Mouse (Mus musculus): ENCODE data around the gene Rarres2.

Gene Rarres2

GRCm38 (mm10) chr6:48578736-48579135, 6.1 kb upstream of the Rarres2 start:
- DNase-seq, result no peak

- no peak for DNase-seq
Observed at GRCm38 (mm10) chr6:48573981-48574380, 1.4 kb upstream of the Rarres2 start.

- no peak for DNase-seq
Observed at GRCm38 (mm10) chr6:48573280-48573679, 691 bp upstream of the Rarres2 start.

- no peak for DNase-seq
Observed at GRCm38 (mm10) chr6:48572014-48572413, 575 bp downstream of the Rarres2 start.

DNA sequence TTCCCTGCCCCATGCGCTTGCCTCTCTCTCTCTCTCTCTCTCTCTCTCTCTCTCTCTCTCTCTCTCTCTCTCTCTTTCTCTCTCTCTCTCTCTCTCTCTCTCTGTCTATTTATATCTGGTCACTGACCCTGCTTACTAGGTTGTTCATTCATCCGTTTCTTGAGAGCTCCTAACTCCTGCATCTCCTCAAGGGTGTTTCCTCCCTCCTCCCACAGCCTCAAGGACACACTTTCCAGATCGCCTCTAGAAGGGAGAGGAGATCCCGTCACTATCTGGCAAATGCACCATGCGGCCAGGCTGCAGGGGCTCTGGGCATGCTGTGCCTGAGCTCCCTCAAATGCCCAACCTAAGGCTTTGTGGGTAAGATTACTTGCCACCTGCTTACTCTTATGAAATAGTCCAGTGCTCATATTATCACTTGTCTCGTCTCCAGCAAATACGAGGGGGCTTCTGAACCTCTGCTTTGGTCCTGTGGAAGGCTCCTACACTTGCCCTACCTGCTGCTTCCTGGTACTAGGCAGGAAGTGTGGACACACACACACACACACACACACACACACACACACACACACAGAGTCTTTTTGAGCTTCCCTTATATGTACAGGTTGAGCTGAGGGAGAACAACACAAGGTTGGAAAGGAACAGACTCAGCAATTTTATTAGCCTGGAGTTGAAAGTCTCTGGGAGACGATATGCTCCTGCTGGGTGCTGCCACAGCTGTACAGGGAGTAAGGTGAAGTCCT, 3.4 kb downstream of the Rarres2 start:
- peak; percentile 47 to 63 for DNase-seq

DNA sequence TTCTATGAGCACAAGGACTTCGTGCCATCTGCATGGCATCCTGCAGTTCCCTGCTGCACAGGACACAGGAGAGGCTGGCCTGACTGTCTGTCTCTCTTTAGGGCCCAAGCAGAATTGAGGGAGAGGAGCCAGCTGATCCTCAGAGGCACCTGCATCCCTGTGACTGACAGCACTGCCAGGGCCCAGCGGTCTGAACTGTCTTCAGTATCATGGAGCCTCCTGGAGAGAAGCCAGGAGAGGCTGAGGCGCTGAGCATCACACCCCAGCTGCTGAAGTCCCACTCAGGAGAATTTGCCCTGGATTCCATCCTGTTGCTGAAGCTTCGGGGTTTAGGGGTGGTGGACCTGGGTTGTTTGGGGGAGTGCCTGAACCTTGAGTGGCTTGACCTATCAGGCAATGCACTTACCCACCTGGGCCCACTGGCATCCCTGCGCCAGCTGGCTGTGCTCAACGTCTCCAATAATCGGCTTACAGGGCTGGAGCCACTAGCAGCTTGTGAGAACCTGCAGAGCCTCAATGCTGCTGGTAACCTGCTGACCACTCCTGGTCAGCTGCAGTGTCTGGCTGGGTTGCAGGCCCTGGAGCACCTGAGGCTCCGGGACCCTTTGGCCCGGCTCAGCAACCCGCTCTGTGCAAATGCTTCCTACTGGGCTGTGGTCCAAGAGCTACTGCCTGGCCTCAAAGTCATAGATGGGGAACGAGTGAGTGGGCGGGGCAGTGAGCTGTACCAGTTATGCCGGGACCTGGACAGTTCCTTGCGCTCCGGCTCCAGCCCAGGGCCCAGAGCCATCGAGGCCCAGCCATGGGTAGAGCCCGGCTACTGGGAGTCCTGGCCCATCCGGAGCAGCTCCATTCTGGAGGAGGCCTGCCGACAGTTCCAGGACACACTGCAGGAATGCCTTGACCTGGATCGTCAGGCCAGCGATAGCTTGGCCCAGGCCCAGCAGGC, 4.3 kb downstream of the Rarres2 start:
- peak; percentile 76 to 79 for DNase-seq

DNA sequence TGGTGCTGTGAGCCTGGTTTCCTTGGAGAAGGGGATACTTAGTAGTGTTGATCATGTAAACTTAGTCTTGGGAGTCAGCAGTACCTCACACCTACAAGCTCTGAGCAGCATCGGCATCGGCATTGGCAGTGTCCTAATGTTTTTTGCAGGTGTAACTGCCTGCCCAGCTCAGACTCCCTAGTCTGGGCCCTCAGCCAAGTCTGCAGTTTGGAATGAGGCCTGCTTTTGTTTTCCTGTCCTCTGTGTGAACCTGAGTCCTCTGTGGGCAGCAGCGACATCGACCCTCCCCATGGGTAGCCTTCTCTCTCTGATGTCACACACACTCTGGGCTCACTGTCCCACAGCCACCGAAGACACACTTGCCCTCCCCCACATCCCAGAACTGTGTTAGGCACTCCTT, 6.3 kb downstream of the Rarres2 start:
- DNase-seq, result peak; percentile 86 to 90

DNA sequence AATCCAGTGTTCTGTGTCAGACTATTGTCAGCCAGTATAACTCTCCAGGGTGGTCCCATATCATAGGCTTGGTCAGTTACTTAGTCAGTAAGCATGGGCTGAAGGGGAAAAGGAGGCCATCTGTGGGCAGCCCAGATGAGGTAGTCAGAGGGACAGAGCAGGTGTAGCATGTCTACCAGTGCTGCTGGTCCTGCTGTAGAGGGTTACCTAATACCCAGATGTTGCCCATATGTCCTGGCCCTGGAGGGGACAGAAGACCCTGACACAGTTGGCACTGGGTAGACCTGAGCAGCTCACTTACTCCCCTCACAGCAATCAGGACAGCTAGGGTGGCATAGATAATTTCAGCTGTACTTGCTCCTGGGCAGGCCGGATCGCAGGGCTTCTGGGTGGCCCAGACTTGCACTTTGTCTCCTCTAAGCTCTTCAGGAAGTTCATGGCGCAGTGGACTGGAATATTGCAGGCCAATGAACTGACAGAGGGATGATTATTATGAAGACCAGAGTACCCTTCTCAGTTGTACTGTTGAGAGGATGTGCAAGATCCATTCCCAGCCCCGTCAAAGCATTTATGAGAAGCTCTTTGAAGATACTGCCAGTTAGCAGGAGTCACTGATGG, 6.8 kb downstream of the Rarres2 start:
- peak in 1 of 2 experiments; percentile 29 for DNase-seq

- no peak for DNase-seq
Observed at GRCm38 (mm10) chr6:48555956-48556355, 16.6 kb downstream of the Rarres2 start.

- peak; percentile 63 to 80 for DNase-seq
Observed at GRCm38 (mm10) chr6:48555104-48555890, 17.3 kb downstream of the Rarres2 start.

GRCm38 (mm10) chr6:48554280-48555103, 18.1 kb downstream of the Rarres2 start, which contains the start of gene Lrrc61:
TSS of gene Lrrc61 (plus strand) at chr6:48554796.
- DNase-seq, result peak; percentile 96 to 97

DNA sequence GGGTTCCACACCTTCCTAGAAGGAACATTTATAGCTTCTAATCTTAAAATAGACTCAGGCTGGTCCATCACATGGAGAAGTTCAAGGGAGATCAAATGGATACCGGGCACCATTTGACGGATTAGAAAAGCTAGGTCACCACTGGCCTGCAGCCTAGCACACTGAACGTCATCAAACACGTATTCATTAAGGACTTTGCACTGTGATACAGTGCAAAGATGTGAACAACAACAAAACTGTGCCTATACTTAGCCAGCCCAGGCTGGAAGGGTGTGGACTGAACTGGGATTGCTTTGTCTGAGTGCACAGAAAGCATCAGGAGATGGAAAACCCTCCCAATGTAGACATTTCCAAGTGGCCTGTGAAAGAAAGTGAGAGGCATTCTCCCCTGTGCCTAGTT, 18.8 kb downstream of the Rarres2 start:
- no peak for DNase-seq

DNA sequence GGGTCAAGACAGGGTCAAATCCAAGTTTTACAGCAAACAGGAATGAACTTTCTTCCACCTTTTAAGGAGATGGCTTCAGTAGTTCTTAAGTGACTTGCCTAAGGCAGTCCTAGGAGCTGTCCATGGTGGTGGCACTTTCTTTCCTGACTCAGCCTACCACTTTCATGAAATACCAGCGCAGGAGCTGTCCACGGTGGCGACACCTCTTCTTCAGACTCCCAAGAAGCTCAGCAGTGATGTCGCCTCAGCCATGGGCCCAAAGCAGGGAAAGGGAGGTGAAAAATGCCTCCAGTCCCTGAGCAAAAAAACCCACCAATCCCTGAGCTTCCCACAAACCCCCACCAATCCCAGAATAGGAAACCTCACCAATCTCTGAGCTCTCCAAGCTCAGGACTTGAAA, 19.7 kb downstream of the Rarres2 start:
- DNase-seq, result peak in 1 of 2 experiments; percentile 49

DNA sequence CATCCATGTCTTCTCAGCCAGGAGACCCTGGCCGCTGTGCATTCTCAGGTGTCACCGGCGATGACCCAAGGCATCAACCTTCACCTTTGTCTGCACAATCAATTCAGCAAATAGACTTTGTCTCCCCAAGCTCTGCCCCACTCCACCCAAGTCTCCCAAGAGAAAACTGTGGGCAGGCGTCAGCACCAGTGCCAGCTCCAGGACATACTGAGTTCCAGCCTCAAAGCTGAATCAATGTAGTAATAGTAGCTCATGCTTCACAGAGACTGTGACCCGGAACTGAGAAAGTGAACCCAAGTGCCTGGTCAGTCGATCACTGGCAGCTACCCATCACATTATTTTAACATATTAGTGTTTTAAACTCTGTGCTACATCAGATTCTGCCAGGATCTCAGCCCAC, 24.3 kb downstream of the Rarres2 start:
- no peak for DNase-seq

DNA sequence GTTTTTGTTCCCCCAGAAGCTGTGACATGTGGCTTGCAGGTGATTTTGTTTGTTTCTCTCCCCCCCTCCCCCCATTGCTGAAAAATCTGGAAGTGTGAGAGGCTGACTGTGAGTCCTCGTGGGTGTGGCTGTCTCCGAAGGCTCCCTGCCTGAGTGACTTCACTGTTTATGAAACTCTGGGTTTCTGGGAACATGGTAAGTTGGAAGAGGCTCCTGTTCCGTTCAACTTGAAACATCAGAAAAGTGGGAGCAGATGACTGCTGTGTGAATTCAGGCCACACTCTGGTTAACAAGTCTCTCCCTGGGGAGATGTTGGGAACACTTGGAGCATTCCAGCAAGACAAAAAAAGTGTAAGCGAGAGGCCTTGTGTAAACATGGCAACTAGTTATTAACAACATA, 25.7 kb downstream of the Rarres2 start:
- DNase-seq, result no peak

DNA sequence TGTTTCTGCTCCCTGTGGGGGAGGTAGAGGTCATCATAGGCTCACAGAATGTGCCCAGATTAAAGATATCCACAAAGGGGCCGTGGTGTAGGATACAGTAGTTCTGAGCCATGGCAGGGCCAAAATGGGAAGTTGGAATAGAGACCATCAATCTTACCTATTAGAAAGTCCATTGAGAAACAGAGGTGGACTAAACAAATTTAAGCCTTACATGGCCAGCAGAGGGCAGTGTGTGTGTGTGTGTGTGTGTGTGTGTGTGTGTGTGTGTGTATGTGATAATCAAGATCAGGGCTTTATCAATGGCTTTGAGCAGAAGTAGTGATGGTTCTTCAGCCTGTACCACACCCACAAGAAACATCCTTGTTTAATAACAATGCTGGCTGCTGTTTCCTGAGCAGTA, 26.3 kb downstream of the Rarres2 start:
- peak in 1 of 2 experiments; percentile 54 for DNase-seq

- no peak for DNase-seq
Observed at GRCm38 (mm10) chr6:48545251-48545650, 27.3 kb downstream of the Rarres2 start.

GRCm38 (mm10) chr6:48542631-48543030, 30.0 kb downstream of the Rarres2 start:
- DNase-seq, result no peak

DNA sequence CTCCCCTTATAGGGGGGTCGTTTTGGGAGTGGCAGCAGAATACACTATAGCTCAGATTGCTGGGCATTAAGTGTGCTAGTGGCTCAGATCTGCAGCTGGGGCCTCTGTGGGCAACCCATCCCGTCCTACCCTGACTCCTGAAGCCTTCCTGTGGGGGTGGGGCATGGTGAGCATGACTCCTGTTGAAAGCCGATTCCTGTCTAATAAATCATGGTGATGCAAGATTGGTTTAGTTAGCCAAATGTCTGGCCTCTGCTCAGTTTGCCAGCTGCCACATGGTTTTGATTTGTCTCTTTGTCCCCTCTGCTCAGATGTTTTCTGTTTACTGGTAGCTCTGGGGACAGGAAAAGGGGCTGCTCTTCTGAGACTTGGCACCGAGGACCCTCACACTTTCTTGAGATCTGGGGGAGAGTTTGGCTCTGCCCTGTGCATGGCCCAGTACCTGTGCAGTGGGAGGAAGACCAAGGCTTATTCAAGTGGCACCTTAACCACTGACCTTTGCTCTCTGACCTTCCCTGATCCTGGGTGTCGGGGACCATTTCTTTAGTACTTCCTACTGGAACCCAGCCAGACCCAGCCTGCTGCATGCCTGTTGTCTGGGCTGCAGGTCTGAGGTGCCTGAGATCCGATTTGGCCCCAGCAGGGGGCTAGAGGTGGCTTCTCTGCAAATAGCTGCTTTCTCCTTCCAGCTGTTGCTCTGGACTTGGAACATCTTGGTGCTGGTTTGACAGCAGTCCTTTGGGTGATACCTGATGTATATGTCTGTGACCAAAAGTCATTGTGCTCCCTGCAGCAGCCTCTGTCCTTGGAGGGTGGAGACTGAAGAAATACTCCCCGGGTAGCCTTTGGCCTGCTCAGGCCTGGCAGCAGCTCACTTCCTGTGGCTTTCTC, 30.8 kb downstream of the Rarres2 start:
- DNase-seq, result peak; percentile 45 to 55

GRCm38 (mm10) chr6:48540721-48541120, 31.9 kb downstream of the Rarres2 start:
- no peak for DNase-seq
